Mouse (Mus musculus) midbrain, embryonic 16.5 days (tissue): ENCODE results near the gene Tmem104. TPM values are rescaled to one million over a fixed set of nuclear protein-coding genes. Genes with fewer than 3 reads are reported as not detected.
A peak's percentile ranks its signal among the peaks of the same experiment; 100 is the strongest.

Experiments
- ATAC-seq: fragments of 200-750 bp; cut with Nextera tagmentation; 2 replicates; pipeline ENCODE4 v1.8.0; 2017; ENCODE audit warnings: moderate TSS enrichment
- H3K27ac ChIP-seq: fragments of 300-500 bp; sonication (generic); 2 replicates; pipeline ENCODE4 v1.5.1; 2014; ENCODE audit warnings: mild to moderate bottlenecking, low read length, mixed read lengths
- H3K27me3 ChIP-seq: fragments of 300-500 bp; sonication (generic); 2 replicates; pipeline ENCODE4 v1.6.1; 2014; ENCODE audit warnings: low read depth, low read length, mixed read lengths; ENCODE audit not compliant: control insufficient read depth, insufficient read depth
- H3K36me3 ChIP-seq: fragments of 300-500 bp; sonication (generic); 2 replicates; pipeline ENCODE4 v1.6.1; 2014; ENCODE audit warnings: mild to moderate bottlenecking, low read length, moderate library complexity, mixed read lengths; ENCODE audit not compliant: control insufficient read depth, insufficient read depth
- H3K4me1 ChIP-seq: fragments of 300-500 bp; sonication (generic); 2 replicates; pipeline ENCODE4 v1.6.1; 2014; ENCODE audit warnings: mild to moderate bottlenecking, low read length, mixed read lengths; ENCODE audit not compliant: control insufficient read depth, insufficient read depth
- H3K4me2 ChIP-seq: fragments of 300-500 bp; sonication (generic); 2 replicates; pipeline ENCODE4 v1.6.1; 2014; ENCODE audit warnings: mild to moderate bottlenecking, low read length, mixed read lengths
- H3K4me3 ChIP-seq: fragments of 300-500 bp; sonication (generic); 2 replicates; pipeline ENCODE4 v1.5.1; 2014; ENCODE audit warnings: low read depth, mild to moderate bottlenecking, low read length, moderate library complexity, mixed read lengths
- H3K9ac ChIP-seq: fragments of 300-500 bp; sonication (generic); 2 replicates; pipeline ENCODE4 v1.6.1; 2014; ENCODE audit warnings: low read depth, low read length, mixed read lengths
- H3K9me3 ChIP-seq: fragments of 300-500 bp; sonication (generic); replicated peaks from 2 replicates; pipeline ENCODE4 v1.6.1; 2014; ENCODE audit warnings: mild to moderate bottlenecking, low read length, mixed read lengths; ENCODE audit not compliant: control insufficient read depth, poor library complexity, severe bottlenecking
- WGBS: fragments of 180-500 bp; shearing (Covaris S2); extraction: QIAGEN DNeasy Blood & Tissue Kit; methylation state at CpG from one replicate; pipeline ENCODE4 v1.1.7; 2014; 5-methylcytosine and 5-hydroxymethylcytosine counted together
- polyA plus RNA-seq: library from polyadenylated mRNA; unstranded; fragments of >200 nt; fragmentation: Nextera tagmentation; extraction: Ambion mirVana; gene quantifications from 2 replicates; pipeline ENCODE4 v1.2.1, GENCODE M21; 2015

Gene Tmem104
- polyA plus RNA-seq, 1 experiment from 2014 or later = 12.5 TPM

- H3K9ac ChIP-seq = no peak overlapping the region
- 79% methylated on average over 8 of the region's 8 CpGs for WGBS
- H3K27me3 ChIP-seq = no peaks in the 10 kb centered on the region
- no peaks in the 10 kb centered on the region for H3K36me3 ChIP-seq
- no peak overlapping the region for H3K4me3 ChIP-seq
- H3K27ac ChIP-seq = peak overlapping the region; percentile 55
- H3K4me1 ChIP-seq = peaks cover 11% of the 10 kb centered on the region; the same call in 1 of the 2 replicates
- no peaks in the 10 kb centered on the region for H3K9me3 ChIP-seq
- H3K4me2 ChIP-seq = no peak overlapping the region
- ATAC-seq = peak; percentile 43; the same call in 1 of the 2 replicates
Measured at GRCm38 (mm10) chr11:115282295-115282694, 95.0 kb downstream of the Tmem104 start.

GRCm38 (mm10) chr11:115282723-115283485 is 95.6 kb downstream of the Tmem104 start:
- H3K4me1 ChIP-seq = peaks cover 7% of the 10 kb centered on the region; the same call in 1 of the 2 replicates
- no peaks in the 10 kb centered on the region for H3K27me3 ChIP-seq
- no peak overlapping the region for H3K9ac ChIP-seq
- no peak overlapping the region for H3K27ac ChIP-seq
- WGBS = 84% methylated on average over 8 of the region's 8 CpGs
- H3K4me2 ChIP-seq = no peak overlapping the region
- no peaks in the 10 kb centered on the region for H3K36me3 ChIP-seq
- no peak overlapping the region for H3K4me3 ChIP-seq
- no peaks in the 10 kb centered on the region for H3K9me3 ChIP-seq
- ATAC-seq = peak; percentile 59

GRCm38 (mm10) chr11:115283486-115283765 is 96.1 kb downstream of the Tmem104 start:
- H3K4me2 ChIP-seq = no peak overlapping the region
- H3K4me1 ChIP-seq = peaks cover 3% of the 10 kb centered on the region; the same call in 1 of the 2 replicates
- WGBS = 71% methylated on average over 9 of the region's 9 CpGs
- H3K9ac ChIP-seq = no peak overlapping the region
- no peak overlapping the region for H3K27ac ChIP-seq
- H3K4me3 ChIP-seq = no peak overlapping the region
- no peaks in the 10 kb centered on the region for H3K36me3 ChIP-seq
- no peaks in the 10 kb centered on the region for H3K27me3 ChIP-seq
- no peaks in the 10 kb centered on the region for H3K9me3 ChIP-seq
- no peak for ATAC-seq

GRCm38 (mm10) chr11:115283891-115284620 is 96.8 kb downstream of the Tmem104 start:
- H3K4me2 ChIP-seq = no peak overlapping the region
- no peak overlapping the region for H3K9ac ChIP-seq
- H3K9me3 ChIP-seq = no peaks in the 10 kb centered on the region
- H3K36me3 ChIP-seq = no peaks in the 10 kb centered on the region
- peaks cover 3% of the 10 kb centered on the region; the same call in 1 of the 2 replicates for H3K4me1 ChIP-seq
- H3K27ac ChIP-seq = no peak overlapping the region
- H3K27me3 ChIP-seq = no peaks in the 10 kb centered on the region
- no peak for ATAC-seq
- no peak overlapping the region for H3K4me3 ChIP-seq
- WGBS = 85% methylated on average over 12 of the region's 12 CpGs

GRCm38 (mm10) chr11:115285282-115285681 is 98.0 kb downstream of the Tmem104 start:
- H3K36me3 ChIP-seq = no peaks in the 10 kb centered on the region
- 0 out of 2 replicates have a peak overlapping the region, but pooled peaks have one; percentile 10 for H3K9ac ChIP-seq
- 67% methylated on average over 4 of the region's 4 CpGs for WGBS
- H3K4me2 ChIP-seq = no peak overlapping the region
- H3K4me3 ChIP-seq = no peak overlapping the region
- H3K9me3 ChIP-seq = no peaks in the 10 kb centered on the region
- no peak for ATAC-seq
- no peak overlapping the region for H3K27ac ChIP-seq
- H3K27me3 ChIP-seq = no peaks in the 10 kb centered on the region
- peaks cover 3% of the 10 kb centered on the region; the same call in 1 of the 2 replicates for H3K4me1 ChIP-seq

GRCm38 (mm10) chr11:115286201-115286993 is 99.1 kb downstream of the Tmem104 start:
- H3K4me3 ChIP-seq = no peak overlapping the region
- no peaks in the 10 kb centered on the region for H3K9me3 ChIP-seq
- H3K27me3 ChIP-seq = no peaks in the 10 kb centered on the region
- H3K27ac ChIP-seq = peak overlapping the region; percentile 41; the same call in 1 of the 2 replicates
- WGBS = 69% methylated on average over 19 of the region's 19 CpGs
- H3K4me1 ChIP-seq = peaks cover 3% of the 10 kb centered on the region; the same call in 1 of the 2 replicates
- no peaks in the 10 kb centered on the region for H3K36me3 ChIP-seq
- no peak overlapping the region for H3K4me2 ChIP-seq
- H3K9ac ChIP-seq = 0 out of 2 replicates have a peak overlapping the region, but pooled peaks have one; percentile 6
- no peak for ATAC-seq

- H3K27ac ChIP-seq = no peak overlapping the region
- no peak overlapping the region for H3K4me3 ChIP-seq
- H3K4me2 ChIP-seq = no peak overlapping the region
- no peaks in the 10 kb centered on the region for H3K9me3 ChIP-seq
- H3K36me3 ChIP-seq = no peaks in the 10 kb centered on the region
- WGBS = 80% methylated on average over 5 of the region's 5 CpGs
- peaks cover 3% of the 10 kb centered on the region; the same call in 1 of the 2 replicates for H3K4me1 ChIP-seq
- ATAC-seq = no peak
- no peak overlapping the region for H3K9ac ChIP-seq
- H3K27me3 ChIP-seq = no peaks in the 10 kb centered on the region
Measured at GRCm38 (mm10) chr11:115287386-115287785, 100.1 kb downstream of the Tmem104 start.

- H3K4me3 ChIP-seq = no peak overlapping the region
- H3K4me1 ChIP-seq = peaks cover 3% of the 10 kb centered on the region; the same call in 1 of the 2 replicates
- H3K27ac ChIP-seq = no peak overlapping the region
- no peak overlapping the region for H3K4me2 ChIP-seq
- no peaks in the 10 kb centered on the region for H3K27me3 ChIP-seq
- no peaks in the 10 kb centered on the region for H3K36me3 ChIP-seq
- H3K9me3 ChIP-seq = no peaks in the 10 kb centered on the region
- no peak overlapping the region for H3K9ac ChIP-seq
- no peak for ATAC-seq
- 89% methylated on average over 2 of the region's 2 CpGs for WGBS
Measured at GRCm38 (mm10) chr11:115288305-115288704, 101.0 kb downstream of the Tmem104 start.
